Comparison of ENCODE assay signal across 22 mouse cellular contexts in the genomic region with DNA sequence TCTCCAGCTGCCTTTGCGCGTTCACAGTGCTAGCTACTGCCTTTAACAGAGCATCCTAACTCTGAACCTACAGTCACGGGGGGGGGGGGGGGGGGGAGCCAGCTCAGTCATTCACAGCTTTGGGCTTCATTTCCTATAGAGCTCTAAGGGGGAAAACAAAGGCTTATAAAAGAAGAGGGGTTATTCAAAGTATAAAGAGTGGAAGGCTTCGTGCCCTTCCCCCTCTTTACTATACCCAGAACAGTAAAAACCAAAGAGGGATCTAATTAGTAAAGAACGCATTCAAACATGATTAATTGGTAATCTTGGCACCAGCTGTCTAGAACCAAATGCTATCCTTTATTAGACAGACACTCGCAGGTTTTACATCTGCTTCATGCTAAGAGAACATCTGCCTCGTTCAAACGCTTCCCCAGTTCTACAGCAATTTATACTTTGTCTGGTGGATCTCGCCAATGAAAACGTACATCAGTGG. TPM values are rescaled to one million over a fixed set of nuclear protein-coding genes. Genes with fewer than 3 reads are reported as not detected.
DNase-seq lines count a peak whose midpoint lies in the region; ATAC-seq and TF ChIP-seq lines count a peak whose summit lies in the region.
"Had no signal": no experiment of that assay in that cellular context is flagged by ENCODE, and none has a peak within 500 bp of the region (broad histone marks: within the 10 kb centered on the region; RNA-seq: fewer than 3 reads in every experiment).

No protein-coding gene starts in this region.

- no peak for TF ChIP-seq CTCF in layer of hippocampus, adult 2 months (conservative IDR thresholded peaks at IDR 0.05)

- H3K4me2 ChIP-seq in forebrain, embryonic 13.5 days: no peak overlapping the region
- H3K4me2 ChIP-seq in hindbrain, embryonic 13.5 days: no peak overlapping the region
- H3K4me2 ChIP-seq in neural tube, embryonic 13.5 days: no peak overlapping the region
- H3K4me2 ChIP-seq: heart, embryonic 15.5 days; kidney, embryonic 15.5 days; lung, embryonic 15.5 days had no signal

- peaks cover 46% of the 10 kb centered on the region for H3K36me3 ChIP-seq in forebrain, embryonic 13.5 days (ENCODE audit: poor library complexity, severe bottlenecking)
- H3K36me3 ChIP-seq in hindbrain, embryonic 13.5 days: peaks cover 34% of the 10 kb centered on the region
- H3K36me3 ChIP-seq in neural tube, embryonic 13.5 days: peaks cover 20% of the 10 kb centered on the region
- peaks cover 25% of the 10 kb centered on the region for H3K36me3 ChIP-seq in heart, embryonic 10.5 days
- H3K36me3 ChIP-seq: heart, embryonic 15.5 days had no signal

- intact Hi-C loops in left cerebral cortex, postnatal 14 days (cut with DNase I): no loop called here

- no peaks in the 10 kb centered on the region for H3K27me3 ChIP-seq in forebrain, embryonic 13.5 days
- H3K27me3 ChIP-seq in hindbrain, embryonic 13.5 days: no peaks in the 10 kb centered on the region
- no peaks in the 10 kb centered on the region for H3K27me3 ChIP-seq in neural tube, embryonic 13.5 days
- no peaks in the 10 kb centered on the region for H3K27me3 ChIP-seq in heart, embryonic 10.5 days (ENCODE audit: insufficient read depth, poor library complexity, severe bottlenecking)
- H3K27me3 ChIP-seq: CH12.LX; heart, embryonic 15.5 days; kidney, embryonic 15.5 days; lung, embryonic 15.5 days had no signal

- no peak overlapping the region for H3K4me3 ChIP-seq in layer of hippocampus, adult 2 months
- no peak overlapping the region for H3K4me3 ChIP-seq in forebrain, embryonic 13.5 days
- no peak overlapping the region for H3K4me3 ChIP-seq in hindbrain, embryonic 13.5 days
- H3K4me3 ChIP-seq in neural tube, embryonic 13.5 days: no peak overlapping the region
- H3K4me3 ChIP-seq in heart, embryonic 10.5 days: no peak overlapping the region
- H3K4me3 ChIP-seq: heart, adult 2 months; heart, embryonic 15.5 days; kidney, embryonic 15.5 days; lung, embryonic 15.5 days had no signal

- no peak overlapping the region for H3K9ac ChIP-seq in forebrain, embryonic 13.5 days
- H3K9ac ChIP-seq in hindbrain, embryonic 13.5 days: no peak overlapping the region
- no peak overlapping the region for H3K9ac ChIP-seq in neural tube, embryonic 13.5 days
- H3K9ac ChIP-seq: heart, embryonic 15.5 days; kidney, embryonic 15.5 days; liver, embryonic 14.5 days; lung, embryonic 15.5 days had no signal

- H3K9me3 ChIP-seq in forebrain, embryonic 13.5 days (replicated peaks): no peaks in the 10 kb centered on the region; the same call in 1 of the 2 replicates
- H3K9me3 ChIP-seq in hindbrain, embryonic 13.5 days: no peaks in the 10 kb centered on the region; the same call in 1 of the 2 replicates
- H3K9me3 ChIP-seq in neural tube, embryonic 13.5 days: 0 out of 2 replicates have a peak, but pooled peaks cover 2% of the 10 kb centered on the region
- no peaks in the 10 kb centered on the region for H3K9me3 ChIP-seq in heart, embryonic 10.5 days
- H3K9me3 ChIP-seq: heart, embryonic 15.5 days; kidney, embryonic 15.5 days; lung, embryonic 15.5 days had no signal

- H3K27ac ChIP-seq in layer of hippocampus, adult 2 months: 0 out of 2 replicates have a peak overlapping the region, but pooled peaks have one; percentile 47
- H3K27ac ChIP-seq in forebrain, embryonic 13.5 days: peak overlapping the region; percentile 95
- peak overlapping the region; percentile 73 for H3K27ac ChIP-seq in hindbrain, embryonic 13.5 days
- H3K27ac ChIP-seq in neural tube, embryonic 13.5 days (replicated peaks): peak overlapping the region; percentile 78
- no peak overlapping the region for H3K27ac ChIP-seq in heart, embryonic 10.5 days
- H3K27ac ChIP-seq: heart, adult 2 months; heart, embryonic 15.5 days; kidney, embryonic 15.5 days; liver, embryonic 14.5 days; lung, embryonic 15.5 days; stomach, postnatal 0 days had no signal

- DNase-seq in layer of hippocampus, adult 2 months (ENCODE audit: low spot score in 2 of 2): no peak
- no peak for DNase-seq in layer of hippocampus, adult 9-11 months
- no peak for DNase-seq in left cerebral cortex, postnatal 14 days (ENCODE audit: low spot score in 2 of 2)
- DNase-seq in heart, adult 11 months: no peak
- no peak for DNase-seq in heart, embryonic 10.5 days (ENCODE audit: low spot score)
- DNase-seq: adrenal gland, postnatal 25 days; cerebellum, adult 18-20 months; gastrocnemius, postnatal 14 days; heart, adult 2 months; heart, postnatal 4 days; lung, postnatal 4 days; right cerebral cortex, postnatal 25 days had no signal

- peaks cover 29% of the 10 kb centered on the region for H3K4me1 ChIP-seq in forebrain, embryonic 13.5 days
- peaks cover 17% of the 10 kb centered on the region for H3K4me1 ChIP-seq in hindbrain, embryonic 13.5 days (replicated peaks)
- peaks cover 29% of the 10 kb centered on the region for H3K4me1 ChIP-seq in neural tube, embryonic 13.5 days (replicated peaks)
- H3K4me1 ChIP-seq in heart, embryonic 10.5 days: no peaks in the 10 kb centered on the region
- H3K4me1 ChIP-seq: heart, embryonic 15.5 days; lung, embryonic 15.5 days had no signal

- ATAC-seq in forebrain, embryonic 13.5 days: peak; percentile 75
- ATAC-seq in hindbrain, embryonic 13.5 days (ENCODE audit: low FRiP score): peak; percentile 67
- ATAC-seq in neural tube, embryonic 13.5 days (ENCODE audit: low read depth): peak; percentile 74
- ATAC-seq: intestine, embryonic 16.5 days had no signal

- WGBS in forebrain, embryonic 13.5 days: 21% methylated on average over 10 of the region's 10 CpGs
- 46% methylated on average over 10 of the region's 10 CpGs for WGBS in hindbrain, embryonic 13.5 days
- WGBS in neural tube, embryonic 13.5 days: 40% methylated on average over 10 of the region's 10 CpGs
- 89% methylated on average over 10 of the region's 10 CpGs for WGBS in heart, embryonic 10.5 days

RNA-seq across cellular contexts. Expression of gene Dpy19l3, which starts 21.6 kb away (rescaled TPM):
- total RNA-seq in layer of hippocampus, adult 2 months (2021): 10 to 100 TPM; 80.3 to 84.7 TPM
- 31.3 and 40.2 TPM in 2 replicates for polyA plus RNA-seq in forebrain, embryonic 13.5 days (2015; fragmentation: Nextera tagmentation; extraction: Ambion mirVana)
- 36.4 and 42.5 TPM in 2 replicates for polyA plus RNA-seq in hindbrain, embryonic 13.5 days (2015; fragmentation: Nextera tagmentation; extraction: Ambion mirVana)
- polyA plus RNA-seq in neural tube, embryonic 13.5 days (2015; fragmentation: Nextera tagmentation; extraction: Ambion mirVana): 31.1 and 31.9 TPM in 2 replicates
- total RNA-seq in left cerebral cortex, postnatal 14 days (2021): 10 to 100 TPM; 58.7 to 61.6 TPM
- polyA plus RNA-seq in heart, embryonic 10.5 days (2016; fragmentation: Nextera tagmentation; extraction: Ambion mirVana): 14.3 and 23.8 TPM in 2 replicates
